Mouse (Mus musculus) left cerebral cortex, postnatal 10 days (tissue): ENCODE measurements around the gene Snu13. TPM values are rescaled to one million over a fixed set of nuclear protein-coding genes. Genes with fewer than 3 reads are reported as not detected.

ENCODE experiments used
- DNase-seq, 2 experiments: peaks; one replicate each; pipeline ENCODE4 v3.0.0; 2021 to 2022; ENCODE audit warnings: low spot score in 2 of 2, mixed read lengths in 1 of 2; ENCODE audit errors: extremely low spot score in 1 of 2
- intact Hi-C: fragments of 180-260 bp; cut with DNase I; formaldehyde crosslinking; loops from one replicate; pipeline ENCODE4 v1.15.1; 2025
- total RNA-seq, 2 experiments: library from RNA; stranded (reverse); gene quantifications; 2 replicates each; pipeline ENCODE4 v1.2.3; 2021

The Snu13 gene
- total RNA-seq, 2 experiments from 2014 or later, result 101 to 109 TPM

- no peak for DNase-seq
- intact Hi-C loops, result no loop called here
Measured at GRCm38 (mm10) chr15:82033762-82034161, 13.6 kb downstream of the Snu13 start, which contains the start of gene Desi1. Gene Desi1 (minus strand): TSS chr15:82033862.

DNA sequence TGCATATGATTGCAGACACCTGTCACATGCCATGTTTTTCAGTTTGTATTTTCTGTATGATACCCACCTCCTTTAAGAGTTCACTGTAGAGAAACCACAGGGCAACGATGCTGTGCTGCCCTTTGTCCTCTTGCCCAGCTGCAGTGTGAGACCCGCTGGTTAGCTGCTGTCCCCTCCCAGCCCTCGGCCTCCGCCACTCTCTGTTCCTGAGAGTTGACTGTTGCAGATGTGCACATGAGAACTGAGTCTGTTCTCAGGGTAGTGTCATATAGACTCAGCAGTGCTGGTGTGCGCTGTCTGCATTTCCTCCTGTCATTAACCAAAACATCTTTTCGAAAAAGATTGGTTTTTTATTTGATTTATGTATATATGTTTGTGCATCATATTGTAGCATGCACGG, 15.0 kb downstream of the Snu13 start:
- intact Hi-C loops, result no loop called here
- DNase-seq, result no peak

DNA sequence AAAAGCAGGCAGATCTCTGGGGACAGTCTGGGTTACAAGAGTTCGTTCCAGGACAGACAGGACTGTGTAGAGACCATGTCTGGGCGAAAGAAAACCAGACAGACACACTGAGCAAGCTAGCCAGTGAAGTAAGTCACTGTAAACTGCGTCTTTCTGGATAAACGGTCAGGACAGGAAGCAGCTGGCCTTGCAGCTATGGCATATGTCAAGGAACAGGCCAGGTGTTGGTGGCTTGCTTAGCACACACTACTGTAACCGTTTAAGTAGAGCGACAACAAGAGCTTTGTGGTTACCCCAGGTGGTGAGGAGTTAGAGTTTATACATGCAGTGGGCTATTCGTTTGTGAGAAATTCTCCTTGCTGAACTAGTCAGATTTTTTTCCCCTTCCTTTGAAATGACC, 19.7 kb downstream of the Snu13 start:
- DNase-seq, result no peak
- intact Hi-C loops, result no loop called here

GRCm38 (mm10) chr15:82027276-82027675, 20.1 kb downstream of the Snu13 start:
- intact Hi-C loops, result no loop called here
- DNase-seq, result no peak

- DNase-seq, result no peak
- intact Hi-C loops, result no loop called here
Measured at GRCm38 (mm10) chr15:82023965-82024635, 23.3 kb downstream of the Snu13 start.

GRCm38 (mm10) chr15:82022535-82023088, 24.8 kb downstream of the Snu13 start:
- intact Hi-C loops, result no loop called here
- peak in 1 of 2 experiments; percentile 41 for DNase-seq

DNA sequence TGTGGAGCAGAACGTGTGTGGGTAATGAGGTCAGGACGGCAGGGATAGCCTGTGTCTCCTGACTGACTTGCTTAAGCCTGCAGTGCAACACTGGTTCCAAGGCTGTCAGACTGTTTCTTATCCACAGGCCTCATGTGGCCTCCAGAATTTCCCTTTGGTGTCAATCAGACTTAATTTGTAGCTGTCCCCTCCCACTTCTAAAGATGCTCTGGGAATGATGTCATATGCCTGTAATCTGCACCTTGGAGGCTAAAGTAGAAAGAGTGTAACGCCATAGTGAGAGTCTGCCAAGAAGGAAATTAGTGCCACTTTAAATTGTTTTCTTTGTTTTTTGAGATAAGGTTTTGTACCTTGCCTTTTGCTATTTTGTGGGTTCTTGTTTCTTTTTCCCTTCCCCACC, 28.1 kb downstream of the Snu13 start:
- intact Hi-C loops, result no loop called here

GRCm38 (mm10) chr15:82017461-82017860, 29.9 kb downstream of the Snu13 start:
- DNase-seq, result no peak
- intact Hi-C loops, result no loop called here

More for the DNA sequence above, 28.1 kb downstream of the Snu13 start:
- DNase-seq, result no peak

DNA sequence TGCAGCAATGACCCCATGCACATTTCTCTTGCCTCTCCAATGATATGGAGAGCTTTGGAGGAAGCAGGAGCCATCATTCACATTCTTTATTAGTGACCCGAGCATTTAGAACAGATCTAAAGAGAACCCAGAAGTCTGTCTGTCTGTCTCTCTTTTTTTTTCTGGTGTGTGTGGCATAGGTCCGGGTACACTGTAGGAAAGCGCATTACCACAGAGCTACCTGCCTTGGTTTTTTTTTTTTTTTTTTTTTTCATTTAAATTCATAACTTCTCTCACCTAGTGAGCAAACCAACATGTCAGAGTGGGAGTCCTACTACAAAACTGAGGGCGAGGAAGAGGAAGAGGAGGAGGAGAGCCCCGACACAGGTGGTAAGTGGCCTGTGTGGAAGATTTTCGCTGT, 30.6 kb downstream of the Snu13 start:
- intact Hi-C loops, result no loop called here
- no peak for DNase-seq

GRCm38 (mm10) chr15:82016101-82016808, 31.1 kb downstream of the Snu13 start:
- intact Hi-C loops, result no loop called here
- peak; percentile 99 for DNase-seq

DNA sequence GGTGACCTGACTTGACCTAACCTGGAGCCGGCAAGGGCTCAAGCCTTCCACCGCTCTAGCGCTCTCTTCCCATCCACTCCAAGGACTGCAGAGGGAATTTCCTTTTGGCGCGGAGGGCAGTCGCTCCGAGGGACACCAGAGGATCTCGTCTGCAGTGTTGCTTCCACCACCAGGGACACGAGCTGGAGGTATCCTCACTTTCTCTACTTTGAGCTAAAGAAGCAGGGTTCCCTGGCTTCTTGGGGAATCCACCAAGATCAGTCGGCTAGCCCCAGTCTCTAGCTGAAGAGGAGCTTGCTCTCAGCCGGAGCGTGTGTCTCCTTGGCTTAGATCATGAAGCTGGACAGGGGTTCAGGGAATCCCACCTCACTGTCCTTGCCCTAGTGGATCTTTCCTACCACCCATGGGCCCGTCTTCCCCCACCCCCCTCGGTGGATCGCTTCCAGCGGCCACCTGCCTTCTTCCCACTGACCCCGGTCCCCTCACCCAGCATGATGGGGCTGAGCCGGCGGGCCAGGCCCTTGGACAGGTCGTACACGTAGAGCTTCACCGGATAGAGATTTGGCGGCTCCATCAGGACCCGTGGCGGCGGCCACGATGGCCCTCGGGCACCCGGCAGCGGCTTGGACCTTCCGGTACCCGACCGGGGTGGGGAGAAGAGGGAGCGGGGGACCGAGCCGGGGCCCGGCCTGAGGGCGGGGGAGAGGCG, 31.9 kb downstream of the Snu13 start:
- intact Hi-C loops, result no loop called here
- DNase-seq, result peak; percentile 16 to 57

DNA sequence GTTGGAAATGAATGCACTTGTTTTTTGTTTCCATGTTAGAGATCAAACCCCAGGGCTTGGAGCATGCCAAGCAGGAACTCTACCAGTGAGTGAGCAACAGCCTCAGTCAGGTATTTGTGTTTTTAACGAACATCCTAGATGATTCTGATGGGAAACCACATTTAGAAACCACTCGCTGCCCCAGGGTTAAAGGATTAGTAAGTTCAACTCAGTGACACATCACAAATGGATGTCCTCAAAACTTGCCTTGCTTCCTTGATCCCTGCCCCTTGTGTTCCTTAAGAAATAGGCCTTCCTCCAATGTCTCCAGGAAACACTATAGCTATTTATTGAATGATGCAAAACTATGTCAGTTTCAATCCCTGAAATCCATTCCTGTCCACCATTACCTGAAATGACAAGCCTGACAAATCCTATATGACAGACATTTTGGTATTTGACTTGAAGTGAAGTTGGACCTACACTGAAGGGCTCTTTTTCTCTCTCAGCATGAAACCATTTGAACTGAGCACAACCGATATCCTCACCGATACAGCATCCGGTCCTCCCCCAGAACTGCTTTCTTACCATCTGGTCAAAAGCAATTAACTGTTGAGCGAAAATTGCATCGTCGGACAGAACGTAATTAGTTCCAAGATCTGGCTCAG, 32.5 kb downstream of the Snu13 start:
- no peak for DNase-seq
- intact Hi-C loops, result no loop called here

- DNase-seq, result no peak
- intact Hi-C loops, result no loop called here
Measured at GRCm38 (mm10) chr15:82011947-82012346, 35.5 kb downstream of the Snu13 start.

GRCm38 (mm10) chr15:82004257-82004656, 43.1 kb downstream of the Snu13 start:
- intact Hi-C loops, result no loop called here
- no peak for DNase-seq

DNA sequence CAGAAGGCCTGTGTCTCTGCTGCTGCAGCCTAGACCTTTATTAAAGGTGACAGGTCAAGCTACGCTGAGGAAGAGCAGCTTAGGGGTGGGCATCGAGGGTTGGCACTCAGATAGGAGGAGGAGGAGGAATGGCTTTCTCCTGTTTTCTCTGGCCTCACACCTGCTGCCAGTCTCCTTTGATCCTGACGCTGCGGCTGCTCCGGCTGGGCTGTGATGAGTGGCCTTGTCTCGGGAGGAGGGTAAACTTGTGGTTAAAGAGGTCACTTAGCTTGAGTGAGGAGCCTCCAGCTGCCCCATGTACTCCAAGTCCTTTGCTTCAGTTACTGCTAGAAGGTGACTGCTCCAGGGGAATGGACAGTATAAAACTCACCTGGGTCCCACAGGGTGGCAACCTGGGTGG, 53.4 kb downstream of the Snu13 start:
- no peak for DNase-seq
- intact Hi-C loops, result no loop called here

GRCm38 (mm10) chr15:81990549-81990948, 56.8 kb downstream of the Snu13 start:
- intact Hi-C loops, result no loop called here
- DNase-seq, result no peak
